Mouse (Mus musculus) heart, embryonic 16.5 days (tissue): ENCODE data around the gene Plek. TPM values are rescaled to one million over a fixed set of nuclear protein-coding genes. Genes with fewer than 3 reads are reported as not detected.

Experiments
- ATAC-seq: fragments of 200-750 bp; cut with Nextera tagmentation; replicated peaks from 2 replicates; pipeline ENCODE4 v1.8.0; 2017; ENCODE audit warnings: moderate number of reproducible peaks; ENCODE audit not compliant: insufficient read depth, low FRiP score; ENCODE audit errors: extremely low read depth
- H3K27ac ChIP-seq: fragments of 300-500 bp; sonication (generic); 2 replicates; pipeline ENCODE4 v1.5.1; 2014; ENCODE audit warnings: mild to moderate bottlenecking, low read length, control low read depth, moderate library complexity
- H3K27me3 ChIP-seq: fragments of 300-500 bp; sonication (generic); 2 replicates; pipeline ENCODE4 v1.6.1; 2014; ENCODE audit warnings: low read length, mixed read lengths; ENCODE audit not compliant: control insufficient read depth, insufficient read depth
- H3K36me3 ChIP-seq: fragments of 300-500 bp; sonication (generic); 2 replicates; pipeline ENCODE4 v1.6.1; 2014; ENCODE audit not compliant: control insufficient read depth, insufficient read depth
- H3K4me1 ChIP-seq: fragments of 300-500 bp; sonication (generic); 2 replicates; pipeline ENCODE4 v1.6.1; 2014; ENCODE audit warnings: low read length, mixed read lengths; ENCODE audit not compliant: control insufficient read depth, insufficient read depth
- H3K4me2 ChIP-seq: fragments of 300-500 bp; sonication (generic); 2 replicates; pipeline ENCODE4 v1.6.1; 2014; ENCODE audit warnings: low read depth, mild to moderate bottlenecking, control low read depth, low read length
- H3K4me3 ChIP-seq: fragments of 300-500 bp; sonication (generic); 2 replicates; pipeline ENCODE4 v1.5.1; 2014; ENCODE audit warnings: mild to moderate bottlenecking, control low read depth, low read length
- H3K9ac ChIP-seq: fragments of 300-500 bp; sonication (generic); 2 replicates; pipeline ENCODE4 v1.6.1; 2014; ENCODE audit warnings: low read length, control low read depth
- H3K9me3 ChIP-seq: fragments of 300-500 bp; sonication (generic); replicated peaks from 2 replicates; pipeline ENCODE4 v1.6.1; 2016; ENCODE audit warnings: low read length; ENCODE audit not compliant: control insufficient read depth
- WGBS: fragments of 180-500 bp; shearing (Covaris S2); extraction: QIAGEN DNeasy Blood & Tissue Kit; methylation state at CpG from one replicate; pipeline ENCODE4 v1.1.7; 2014; 5-methylcytosine and 5-hydroxymethylcytosine counted together
- polyA plus RNA-seq: library from polyadenylated mRNA; unstranded; fragments of >200 nt; fragmentation: Nextera tagmentation; extraction: Ambion mirVana; gene quantifications from 2 replicates; pipeline ENCODE4 v1.2.1, GENCODE M21; 2015

The Plek gene
- polyA plus RNA-seq, 1 experiment from 2014 or later, result 3.0 TPM

- Histone ChIP-seq H3K4me3 (no peak overlapping the region), H3K9ac (no peak overlapping the region), H3K4me2 (no peak overlapping the region), H3K4me1 (peaks cover 2% of the 10 kb centered on the region; the same call in 1 of the 2 replicates), H3K27me3 (no peaks in the 10 kb centered on the region), H3K9me3 (no peaks in the 10 kb centered on the region), H3K27ac (no peak overlapping the region), H3K36me3 (no peaks in the 10 kb centered on the region)
- ATAC-seq, result no peak
- WGBS, result 62% methylated on average over 4 of the region's 4 CpGs
These were observed 110.2 kb downstream of the Plek start for GRCm38 (mm10) chr11:16941973-16942452.

GRCm38 (mm10) chr11:16941103-16941793, 110.9 kb downstream of the Plek start:
- Histone ChIP-seq H3K27me3 (no peaks in the 10 kb centered on the region), H3K36me3 (0 out of 2 replicates have a peak, but pooled peaks cover 3% of the 10 kb centered on the region), H3K4me2 (no peak overlapping the region), H3K27ac (no peak overlapping the region), H3K4me3 (no peak overlapping the region), H3K9me3 (peaks cover 4% of the 10 kb centered on the region), H3K4me1 (peaks cover 2% of the 10 kb centered on the region; the same call in 1 of the 2 replicates), H3K9ac (no peak overlapping the region)
- ATAC-seq, result no peak
- 69% methylated on average over 4 of the region's 4 CpGs for WGBS

GRCm38 (mm10) chr11:16935577-16936236, 116.5 kb downstream of the Plek start:
- no peaks in the 10 kb centered on the region for H3K27me3 ChIP-seq
- H3K9me3 ChIP-seq, result peaks cover 4% of the 10 kb centered on the region
- 0 out of 2 replicates have a peak, but pooled peaks cover 3% of the 10 kb centered on the region for H3K36me3 ChIP-seq
- H3K4me3 ChIP-seq, result no peak overlapping the region
- no peak overlapping the region for H3K9ac ChIP-seq
- no peak overlapping the region for H3K27ac ChIP-seq
- H3K4me1 ChIP-seq, result no peaks in the 10 kb centered on the region
- whole genome bisulfite sequencing, result 64% methylated on average over 6 of the region's 6 CpGs
- ATAC-seq, result no peak
- H3K4me2 ChIP-seq, result no peak overlapping the region

GRCm38 (mm10) chr11:16932159-16932558, 120.0 kb downstream of the Plek start:
- Histone ChIP-seq H3K4me2 (no peak overlapping the region), H3K27me3 (no peaks in the 10 kb centered on the region), H3K9me3 (peaks cover 4% of the 10 kb centered on the region), H3K27ac (no peak overlapping the region), H3K4me3 (no peak overlapping the region), H3K9ac (no peak overlapping the region), H3K36me3 (0 out of 2 replicates have a peak, but pooled peaks cover 3% of the 10 kb centered on the region), H3K4me1 (no peaks in the 10 kb centered on the region)
- ATAC-seq, result no peak
- WGBS, result 86% methylated on average over 3 of the region's 3 CpGs

Other genes with a start within 250 kb of the Plek start
- gene Fbxo48, start 101.0 kb downstream of the Plek start, polyA plus RNA-seq, result 0.88 and 0.95 TPM in 2 replicates
- 11.2 and 12.3 TPM in 2 replicates for gene Cnrip1, start 795 bp downstream of the Plek start, polyA plus RNA-seq
- gene Ppp3r1, start 106.9 kb upstream of the Plek start, polyA plus RNA-seq, result 73.5 and 86.5 TPM in 2 replicates
- 18.3 and 23.2 TPM in 2 replicates for gene Wdr92, start 129.7 kb upstream of the Plek start, polyA plus RNA-seq
- 43.4 and 51.6 TPM in 2 replicates for gene Pno1, start 159.2 kb upstream of the Plek start, polyA plus RNA-seq
- gene C1d, start 205.2 kb upstream of the Plek start, polyA plus RNA-seq, result 59.3 and 70.6 TPM in 2 replicates